Mouse (Mus musculus): ENCODE measurements around the gene Inpp5a. TPM values are rescaled to one million over a fixed set of nuclear protein-coding genes. Genes with fewer than 3 reads are reported as not detected.

The Inpp5a gene
- total RNA-seq, 2 experiments from 2014 or later, result 41.2 to 43.2 TPM

DNA sequence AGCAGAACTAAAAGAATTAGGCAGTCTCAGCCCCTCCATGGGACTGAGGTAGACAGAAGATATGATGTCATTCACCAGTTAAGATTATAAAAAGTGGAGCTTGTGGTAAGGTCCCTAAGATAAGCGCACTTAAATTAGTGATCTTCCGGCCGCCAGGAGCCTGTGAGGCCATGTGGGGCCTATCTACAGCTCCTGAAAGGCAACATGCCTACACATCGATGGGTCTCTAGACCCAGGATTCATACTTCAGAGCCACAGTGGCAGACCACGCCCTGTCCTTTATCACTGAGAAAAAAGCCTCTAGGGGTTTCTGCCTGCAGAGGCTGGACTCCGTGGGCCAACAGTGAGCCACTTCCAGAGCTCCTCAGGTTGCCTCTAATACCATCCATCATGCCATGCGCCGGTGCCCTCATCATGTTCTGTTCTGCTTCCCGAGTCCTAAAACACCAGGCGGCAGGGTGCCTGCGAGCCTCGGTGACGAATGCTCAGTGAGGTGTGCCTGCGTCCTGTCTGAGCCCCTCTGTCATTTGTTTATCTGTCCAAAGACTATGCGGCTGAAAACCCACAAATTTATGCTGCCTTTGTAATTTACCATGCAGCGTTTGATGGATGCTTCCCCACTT lies 187.3 kb downstream of the Inpp5a start:
- no peak for DNase-seq (ENCODE audit: low spot score in 2 of 2)

GRCm38 (mm10) chr7:139579261-139579905 lies 190.5 kb downstream of the Inpp5a start:
- no peak for DNase-seq (ENCODE audit: low spot score in 2 of 2)

- DNase-seq (ENCODE audit: low spot score in 2 of 2), result peak in 1 of 2 experiments; percentile 14
These were observed 192.2 kb downstream of the Inpp5a start for GRCm38 (mm10) chr7:139580851-139581775.

GRCm38 (mm10) chr7:139581801-139582571 lies 193.1 kb downstream of the Inpp5a start:
- DNase-seq (ENCODE audit: low spot score in 2 of 2), result peak; percentile 14 to 34

GRCm38 (mm10) chr7:139582595-139582994 lies 193.7 kb downstream of the Inpp5a start, which contains the start of gene Nkx6-2:
Gene Nkx6-2, minus strand, starts transcription at chr7:139582797.
- DNase-seq (ENCODE audit: low spot score in 2 of 2), result peak; percentile 16 to 30

DNA sequence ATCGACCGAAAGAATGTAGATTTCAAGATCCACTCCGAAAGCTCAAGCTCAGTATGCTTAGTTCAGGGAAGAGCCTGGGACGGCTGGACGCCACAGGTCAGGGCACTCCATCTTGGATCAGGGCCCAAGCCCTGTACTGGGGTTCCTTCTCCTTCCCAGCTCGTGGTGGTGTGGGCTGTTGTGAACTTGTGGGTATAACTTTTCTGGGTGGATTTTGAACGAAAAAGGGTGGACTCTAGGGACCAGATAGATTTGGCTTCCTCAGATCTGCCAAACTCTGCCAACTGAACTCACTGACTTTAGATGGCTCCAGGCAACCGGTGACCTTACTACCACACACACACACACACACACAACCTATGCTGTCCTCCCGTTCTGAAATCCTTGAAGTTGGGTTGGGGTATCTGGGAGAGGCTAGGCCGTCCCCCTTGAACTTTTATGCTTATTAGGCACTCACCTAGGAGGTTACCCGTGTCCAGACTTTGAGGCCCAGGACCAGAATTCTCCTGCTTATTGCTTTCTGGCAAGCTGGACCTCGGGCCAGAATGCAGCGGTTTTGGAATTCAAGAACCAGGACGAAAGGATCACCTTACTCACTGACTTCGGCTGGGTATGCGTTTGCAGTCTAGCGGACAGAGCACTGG lies 194.3 kb downstream of the Inpp5a start:
- DNase-seq (ENCODE audit: low spot score in 2 of 2), result no peak

DNA sequence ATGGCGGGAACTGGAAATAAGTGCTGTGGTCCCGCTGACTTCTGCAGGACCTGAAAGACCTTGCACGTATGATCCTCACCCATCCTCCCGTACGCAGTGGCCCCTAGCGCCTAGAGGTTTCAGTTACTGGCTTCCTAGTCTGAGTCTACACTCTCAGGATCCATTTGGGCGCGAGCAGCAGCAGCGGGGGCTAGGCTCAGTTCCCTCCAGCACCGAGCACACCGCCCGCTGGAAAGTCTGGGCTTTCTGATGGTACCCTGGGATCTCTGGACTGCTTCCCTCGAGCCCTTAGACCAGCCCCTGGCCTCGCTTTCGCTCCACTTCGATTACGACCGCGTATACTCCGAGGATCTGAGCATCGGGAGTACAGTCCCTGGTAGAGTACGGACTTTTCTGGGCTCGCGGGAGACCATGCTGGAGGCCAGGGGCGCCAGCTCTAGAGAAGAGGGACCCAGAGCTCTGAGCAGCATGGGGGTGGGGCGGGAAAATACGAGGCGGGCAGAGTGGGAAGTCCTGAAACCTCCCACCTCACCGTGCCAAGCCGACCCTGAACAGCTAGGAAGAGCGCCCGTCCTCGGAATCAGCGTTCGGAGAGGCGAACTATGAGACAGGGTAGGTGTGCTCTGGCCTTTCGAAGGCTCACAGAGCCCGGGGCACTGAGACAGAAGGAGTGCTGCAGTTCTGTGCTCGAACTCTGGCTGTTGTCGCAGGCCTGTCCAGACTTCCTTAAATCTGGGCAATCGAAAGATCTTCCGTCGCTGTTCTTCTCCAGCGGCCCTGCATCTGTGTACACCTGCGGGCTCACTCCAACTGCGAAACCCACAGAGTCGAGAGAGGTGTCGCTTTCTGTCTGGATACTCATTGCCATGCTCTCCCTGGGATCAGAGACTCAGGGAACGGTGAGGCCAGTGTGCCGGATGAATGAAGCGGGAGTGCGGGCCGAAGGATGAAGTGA lies 195.6 kb downstream of the Inpp5a start:
- DNase-seq (ENCODE audit: low spot score in 2 of 2), result peak; percentile 25 to 35

DNA sequence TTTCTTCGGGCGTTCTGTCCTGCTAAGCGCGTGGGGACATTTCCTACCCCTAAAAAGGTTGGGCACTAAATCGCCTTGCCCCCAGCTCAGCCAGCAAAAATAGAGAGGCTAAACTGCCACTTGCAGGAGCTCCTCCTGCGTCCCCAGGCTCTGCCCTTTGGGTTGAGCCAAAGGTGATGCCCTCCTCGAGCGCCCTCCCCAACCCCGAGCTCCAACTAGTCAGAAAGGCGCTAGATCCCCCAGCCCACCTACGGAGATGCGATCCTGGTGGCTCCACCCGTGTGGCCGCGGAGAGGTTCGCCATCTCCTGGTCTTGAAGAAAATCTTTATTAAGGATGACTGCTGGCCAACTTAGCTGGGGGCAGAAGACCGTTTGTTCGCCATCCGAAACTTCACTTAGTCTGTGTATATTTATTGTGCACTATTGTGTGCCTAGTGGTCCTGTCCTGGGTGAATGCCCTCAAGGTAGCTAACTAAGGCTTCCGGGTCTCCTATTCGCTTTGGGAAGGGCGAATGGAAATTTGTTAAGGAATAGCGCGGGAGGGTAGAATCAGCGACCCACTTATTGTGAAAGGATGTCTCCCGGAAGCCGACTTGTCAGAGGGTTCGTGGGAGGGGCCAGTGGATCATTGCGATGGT lies 196.4 kb downstream of the Inpp5a start:
- no peak for DNase-seq (ENCODE audit: low spot score in 2 of 2)

DNA sequence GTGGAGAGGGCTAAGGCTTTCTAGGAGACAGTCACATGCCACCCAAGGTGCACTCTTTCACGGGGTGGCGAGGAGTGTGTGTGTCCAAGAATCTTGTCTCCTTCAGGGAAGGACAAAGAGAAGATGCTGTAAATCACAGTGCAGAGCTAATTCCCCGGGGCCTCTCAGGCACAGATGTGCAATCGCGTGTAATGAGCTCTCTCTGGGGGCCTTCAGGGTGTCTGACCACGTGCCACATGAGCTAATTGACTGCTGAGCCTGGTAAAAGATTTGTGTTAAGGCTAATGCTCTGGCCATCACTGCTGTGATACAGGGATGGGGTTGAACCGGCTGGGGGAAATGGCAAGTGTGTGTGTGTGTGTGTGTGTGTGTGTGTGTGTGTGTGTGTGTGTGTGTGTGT lies 199.0 kb downstream of the Inpp5a start:
- no peak for DNase-seq (ENCODE audit: low spot score in 2 of 2)

DNA sequence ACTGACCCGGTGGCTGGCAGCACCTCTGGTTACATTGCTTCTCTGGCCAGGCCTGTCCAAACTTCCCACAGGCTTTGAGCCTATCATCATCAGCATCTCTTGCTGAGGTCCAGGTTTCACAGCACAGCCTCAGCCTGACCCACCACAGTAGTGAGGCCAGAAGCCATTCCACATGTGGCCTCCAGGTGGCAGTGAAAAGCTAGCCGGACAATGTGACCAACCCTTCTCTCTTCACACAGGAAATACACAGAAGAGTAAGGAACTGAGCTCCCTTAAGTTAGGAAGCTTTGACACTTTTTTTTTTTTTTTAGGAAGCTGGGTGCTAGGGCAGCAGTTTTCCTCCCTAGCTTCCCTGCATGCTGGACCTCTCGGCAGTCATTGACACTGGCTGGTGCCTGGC lies 201.4 kb downstream of the Inpp5a start:
- peak; percentile 39 to 48 for DNase-seq (ENCODE audit: low spot score in 2 of 2)

- DNase-seq (ENCODE audit: low spot score in 2 of 2), result no peak
These were observed 202.4 kb downstream of the Inpp5a start for GRCm38 (mm10) chr7:139591311-139591710.

DNA sequence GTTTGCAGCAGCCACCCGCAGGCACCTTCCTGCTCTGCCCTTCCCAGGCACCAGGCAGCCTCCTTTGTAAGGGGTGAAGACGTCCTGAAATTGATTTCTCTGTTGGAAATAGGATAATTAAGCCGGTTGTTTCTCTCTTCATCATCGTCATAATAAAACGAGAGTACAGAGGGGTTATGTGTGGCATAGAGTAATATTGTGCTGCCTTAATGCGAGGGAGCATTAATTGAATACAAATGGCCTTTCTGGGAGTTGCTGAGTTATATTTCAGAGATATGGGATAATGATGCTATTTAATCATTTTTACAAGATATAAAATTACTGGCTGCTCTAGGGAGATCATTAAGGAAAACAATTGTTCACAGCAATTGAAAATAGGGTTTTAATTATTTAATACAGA lies 206.4 kb downstream of the Inpp5a start:
- no peak for DNase-seq (ENCODE audit: low spot score in 2 of 2)

DNA sequence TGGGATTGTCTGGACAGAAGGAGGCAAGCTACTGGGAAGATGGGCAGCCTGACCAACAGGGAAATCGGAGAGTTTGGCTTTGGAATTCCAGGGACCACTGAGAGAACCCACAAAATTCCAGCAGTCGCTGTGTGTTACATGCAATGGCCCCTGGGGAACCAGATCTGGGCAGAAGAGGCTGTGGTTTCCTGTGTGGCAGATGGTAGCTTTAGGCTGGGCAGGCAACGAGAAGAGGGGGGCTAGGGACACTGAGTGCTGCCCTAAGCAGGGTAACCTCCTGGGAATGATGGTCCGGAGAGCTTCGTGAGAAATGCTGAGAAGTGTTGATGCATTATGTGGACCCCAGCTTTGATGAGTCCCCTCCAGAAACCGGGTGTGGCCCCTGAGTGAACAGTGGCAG lies 207.0 kb downstream of the Inpp5a start:
- DNase-seq (ENCODE audit: low spot score in 2 of 2), result no peak

- no peak for DNase-seq (ENCODE audit: low spot score in 2 of 2)
These were observed 221.4 kb downstream of the Inpp5a start for GRCm38 (mm10) chr7:139610328-139610727.

DNA sequence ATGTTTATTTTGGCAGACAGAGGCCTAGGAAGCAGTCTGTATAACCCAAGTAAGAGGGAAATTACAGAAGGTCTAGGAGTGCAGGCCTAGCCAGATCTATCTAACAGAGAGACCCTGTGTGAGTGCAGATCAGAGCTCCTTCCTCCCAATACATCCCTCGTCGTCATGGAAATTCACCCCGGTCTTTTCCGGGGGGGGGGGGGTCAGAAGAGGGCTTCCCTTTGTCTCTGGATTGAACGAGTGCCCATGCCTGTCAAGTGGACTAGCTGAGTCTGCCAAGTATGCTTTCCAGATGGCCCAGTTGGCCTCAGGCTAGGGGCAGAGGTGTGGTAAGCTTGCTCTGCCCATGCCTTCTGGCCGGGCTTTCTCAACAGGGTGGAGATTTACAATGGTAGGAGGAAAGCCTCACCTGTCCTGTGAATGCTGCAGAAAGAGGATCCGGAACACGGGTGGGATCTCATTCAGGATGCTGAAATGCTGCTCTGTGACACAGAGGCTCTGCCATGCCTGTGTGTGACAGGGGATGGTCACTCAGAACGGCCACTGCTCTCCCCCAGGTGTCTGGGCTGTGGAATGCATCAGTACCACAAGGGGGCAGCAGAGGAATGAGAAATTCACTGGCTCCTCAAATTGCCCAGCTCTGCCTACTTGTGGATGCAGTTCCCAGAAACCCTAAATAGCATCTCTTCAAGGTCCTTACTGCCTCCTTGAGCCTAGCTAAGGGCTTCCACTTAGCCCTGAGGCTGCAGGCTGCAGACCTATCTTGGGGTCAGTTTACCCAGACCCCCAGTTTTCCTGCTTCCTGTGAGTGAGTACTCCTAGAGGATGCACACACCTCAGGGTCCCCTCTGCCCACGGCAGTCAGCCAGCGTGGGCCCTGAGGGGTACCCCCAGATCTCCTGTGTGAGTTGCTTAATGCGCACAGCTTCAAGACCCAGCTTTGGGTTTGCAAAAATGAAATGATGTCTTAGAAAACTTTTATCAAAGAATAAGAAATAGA lies 227.2 kb downstream of the Inpp5a start:
- peak; percentile 79 to 85 for DNase-seq (ENCODE audit: low spot score in 2 of 2)

DNA sequence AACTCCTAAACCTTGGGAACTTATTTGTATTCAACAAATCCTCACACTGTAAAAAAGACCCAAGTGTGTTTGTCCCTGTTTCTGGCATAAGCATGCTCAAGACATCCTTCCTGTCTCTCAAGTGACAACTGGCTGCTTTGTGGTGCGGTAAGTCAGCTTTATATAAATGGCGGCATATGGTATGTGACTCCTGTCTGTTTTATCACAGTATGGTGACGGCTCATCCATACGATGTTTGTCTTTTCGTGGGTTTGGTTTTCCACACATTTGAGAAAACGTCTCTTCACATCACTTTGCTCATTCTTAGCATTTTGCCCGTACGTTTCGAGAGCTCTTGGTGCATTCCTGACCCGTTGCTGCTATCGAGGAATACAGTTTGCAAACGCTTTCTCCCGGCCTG lies 233.7 kb downstream of the Inpp5a start:
- DNase-seq (ENCODE audit: low spot score in 2 of 2), result no peak

- DNase-seq (ENCODE audit: low spot score in 2 of 2), result no peak
These were observed 236.2 kb downstream of the Inpp5a start for GRCm38 (mm10) chr7:139625156-139625555.
